Mouse (Mus musculus): ENCODE measurements around the gene Lrig1.

GRCm38 (mm10) chr6:94686048-94686447 is 13.9 kb downstream of the Lrig1 start:
- TF ChIP-seq CTCF (IDR thresholded peaks at IDR 0.05; ENCODE audit: control insufficient read depth, insufficient read depth, insufficient read length) (no peak), MAX (IDR thresholded peaks at IDR 0.05) (no peak), USF1 (IDR thresholded peaks at IDR 0.05; ENCODE audit: low read depth) (no peak), MYOD1 (IDR thresholded peaks at IDR 0.05; ENCODE audit: control insufficient read depth, insufficient read length, low read depth) (no peak), FOSL1 (IDR thresholded peaks at IDR 0.05; ENCODE audit: insufficient read depth, low read length, poor library complexity, severe bottlenecking) (no peak), MYOG (IDR thresholded peaks at IDR 0.05; ENCODE audit: control insufficient read depth, extremely low read depth, insufficient read length) (no peak), CEBPB (IDR thresholded peaks at IDR 0.05; ENCODE audit: low read depth) (no peak)
